Comparison of ENCODE assay signal across 8 mouse cellular contexts in genomic region chr13:74349566-74350434, GRCm38 (mm10). TPM values are rescaled to one million over a fixed set of nuclear protein-coding genes. Genes with fewer than 3 reads are reported as not detected.
DNase-seq lines count a peak whose midpoint lies in the region; ATAC-seq and TF ChIP-seq lines count a peak whose summit lies in the region.

Gene Sdha, minus strand, starts transcription at chr13:74350280.
Gene Ccdc127, plus strand, starts transcription at chr13:74350309.

- TF ChIP-seq CTCF in bone marrow macrophage, adult 2 months (IDR thresholded peaks at IDR 0.05; ENCODE audit: low read depth, low read length), result no peak
- no peak for TF ChIP-seq CTCF in embryonic fibroblast, embryonic 13.5 days (IDR thresholded peaks at IDR 0.05; ENCODE audit: borderline replicate concordance, insufficient read depth, low read length)

- no peaks in the 10 kb centered on the region for H3K27me3 ChIP-seq in heart, embryonic 10.5 days (ENCODE audit: insufficient read depth, poor library complexity, severe bottlenecking)
- H3K27me3 ChIP-seq in kidney, embryonic 15.5 days, result no peaks in the 10 kb centered on the region

- TF ChIP-seq POLR2A in bone marrow macrophage, adult 2 months (IDR thresholded peaks at IDR 0.05; ENCODE audit: borderline replicate concordance, low read depth, low read length), result no peak
- peak; percentile 96 for TF ChIP-seq POLR2A in embryonic fibroblast, embryonic 13.5 days (IDR thresholded peaks at IDR 0.05; ENCODE audit: low read depth, low read length)

- 2% methylated on average over 57 of the region's 57 CpGs for WGBS in heart, embryonic 10.5 days
- under 1% methylated on average over 57 of the region's 57 CpGs for WGBS in kidney, embryonic 15.5 days

- peak within 1 kb of the TSS; percentile 84 for H3K9ac ChIP-seq in kidney, embryonic 15.5 days

- peak; percentile 97 for DNase-seq in A20 (ENCODE audit: low read depth, low spot score)
- DNase-seq in heart, embryonic 10.5 days (ENCODE audit: low spot score), result peak; percentile 98
- peak; percentile 98 for DNase-seq in liver
- DNase-seq in spleen, postnatal 4 days (ENCODE audit: low spot score in 2 of 2), result peak; percentile 95 to 99

- peak within 1 kb of the TSS; percentile 59 for H3K4me2 ChIP-seq in kidney, embryonic 15.5 days

- H3K27ac ChIP-seq in bone marrow macrophage, adult 2 months (ENCODE audit: insufficient read depth, low read depth, low read length), result peak within 1 kb of the TSS; percentile 69
- no peak within 1 kb of the TSS for H3K27ac ChIP-seq in embryonic fibroblast, embryonic 13.5 days (ENCODE audit: insufficient read depth, low read length)
- peak within 1 kb of the TSS; percentile 99 for H3K27ac ChIP-seq in heart, embryonic 10.5 days
- H3K27ac ChIP-seq in kidney, embryonic 15.5 days, result peak within 1 kb of the TSS; percentile 93

- peaks cover 20% of the 10 kb centered on the region for H3K36me3 ChIP-seq in heart, embryonic 10.5 days
- peaks cover 22% of the 10 kb centered on the region for H3K36me3 ChIP-seq in kidney, embryonic 15.5 days

- no peaks in the 10 kb centered on the region for H3K9me3 ChIP-seq in heart, embryonic 10.5 days
- H3K9me3 ChIP-seq in kidney, embryonic 15.5 days (replicated peaks), result no peaks in the 10 kb centered on the region

- ATAC-seq in kidney, embryonic 15.5 days (replicated peaks; ENCODE audit: low FRiP score), result peak; percentile 99
- ATAC-seq in monocyte, adult 5-6 weeks (replicated peaks; ENCODE audit: insufficient number of reproducible peaks, low FRiP score, low TSS enrichment, poor library complexity, severe bottlenecking), result peak; percentile 90

- 0 out of 2 replicates have a peak, but pooled peaks cover 8% of the 10 kb centered on the region for H3K4me1 ChIP-seq in bone marrow macrophage, adult 2 months (ENCODE audit: control insufficient read depth, insufficient read depth, low read length)
- peaks cover 5% of the 10 kb centered on the region; the same call in 1 of the 2 replicates for H3K4me1 ChIP-seq in embryonic fibroblast, embryonic 13.5 days (ENCODE audit: control insufficient read depth, insufficient read depth, low read length)
- peaks cover 15% of the 10 kb centered on the region for H3K4me1 ChIP-seq in heart, embryonic 10.5 days
- peaks cover 17% of the 10 kb centered on the region for H3K4me1 ChIP-seq in kidney, embryonic 15.5 days

- peak within 1 kb of the TSS; percentile 71 for H3K4me3 ChIP-seq in bone marrow macrophage, adult 2 months (ENCODE audit: insufficient read depth, low read length)
- peak within 1 kb of the TSS; percentile 79 for H3K4me3 ChIP-seq in embryonic fibroblast, embryonic 13.5 days (ENCODE audit: insufficient read depth, low read length)
- H3K4me3 ChIP-seq in heart, embryonic 10.5 days, result peak within 1 kb of the TSS; percentile 77
- peak within 1 kb of the TSS; percentile 76 for H3K4me3 ChIP-seq in kidney, embryonic 15.5 days (replicated peaks)

RNA-seq across cellular contexts. Expression of gene Sdha, which starts in this region (rescaled TPM):
- polyA plus RNA-seq in bone marrow macrophage, adult 2 months (2012; ENCODE audit: insufficient read depth, insufficient read length, missing spikeins), result 141 and 167 TPM in 2 replicates
- polyA plus RNA-seq in embryonic fibroblast, embryonic 13.5 days (2011; ENCODE audit: insufficient read length, low read depth, missing spikeins), result 224 and 225 TPM in 2 replicates
- 345 and 502 TPM in 2 replicates for polyA plus RNA-seq in heart, embryonic 10.5 days (2016; fragmentation: Nextera tagmentation; extraction: Ambion mirVana)
- polyA plus RNA-seq in kidney, embryonic 15.5 days (2015; fragmentation: Nextera tagmentation; extraction: Ambion mirVana), result 308 and 323 TPM in 2 replicates
- 266 to 290 TPM (median 273 TPM) in 3 replicates for total RNA-seq in monocyte, adult 5-6 weeks (2017)

RNA-seq across cellular contexts. Expression of gene Ccdc127, which starts in this region (rescaled TPM):
- polyA plus RNA-seq in bone marrow macrophage, adult 2 months (2012; ENCODE audit: insufficient read depth, insufficient read length, missing spikeins), result 23.1 and 27.3 TPM in 2 replicates
- 62.2 and 70.0 TPM in 2 replicates for polyA plus RNA-seq in embryonic fibroblast, embryonic 13.5 days (2011; ENCODE audit: insufficient read length, low read depth, missing spikeins)
- polyA plus RNA-seq in heart, embryonic 10.5 days (2016; fragmentation: Nextera tagmentation; extraction: Ambion mirVana), result 50.0 and 50.2 TPM in 2 replicates
- polyA plus RNA-seq in kidney, embryonic 15.5 days (2015; fragmentation: Nextera tagmentation; extraction: Ambion mirVana), result 60.7 and 61.7 TPM in 2 replicates
- total RNA-seq in monocyte, adult 5-6 weeks (2017), result 30.2 to 39.4 TPM (median 31.4 TPM) in 3 replicates
